Mouse (Mus musculus): ENCODE data around the gene Cyp2c23.

GRCm38 (mm10) chr19:44045847-44046246 lies 16.8 kb upstream of the Cyp2c23 start:
- TF ChIP-seq CTCF (conservative IDR thresholded peaks at IDR 0.05; ENCODE audit: low read length) (no peak), POU5F1 (IDR thresholded peaks at IDR 0.05; ENCODE audit: borderline replicate concordance, low read length) (no peak)

All from E14TG2a.4 (cell line).